Mouse (Mus musculus) heart, adult 8-10 months (tissue): ENCODE data around the gene LTO1. TPM values are rescaled to one million over a fixed set of nuclear protein-coding genes. Genes with fewer than 3 reads are reported as not detected.
A peak's percentile ranks its signal among the peaks of the same experiment; 100 is the strongest.
"Not testable (repeated sequence)": the region's sequence is repeated elsewhere in the genome, so short reads cannot be mapped to it uniquely, and the experiment has no call there.

Experiments
- DNase-seq: peaks from one replicate; pipeline ENCODE4 v3.0.0; 2022; ENCODE audit warnings: low spot score
- total RNA-seq, 4 experiments: library from RNA; stranded (reverse); gene quantifications; 2 replicates each; pipeline ENCODE4 v1.2.4; 2022

Gene LTO1
- total RNA-seq = 10 to 100 TPM; 14.6 to 18.2 (median 17.4) TPM

GRCm38 (mm10) chr7:144914948-144915750, at the start of gene LTO1:
LTO1 (plus strand) TSS chr7:144915100.
- peak; percentile 91 for DNase-seq

- no peak for DNase-seq
These were observed 47.7 kb upstream of the LTO1 start for GRCm38 (mm10) chr7:144867161-144867560.

GRCm38 (mm10) chr7:144867602-144868001, 47.3 kb upstream of the LTO1 start:
- no peak for DNase-seq

GRCm38 (mm10) chr7:144872420-144872819, 42.5 kb upstream of the LTO1 start:
- no peak for DNase-seq

- no peak for DNase-seq
These were observed 41.7 kb upstream of the LTO1 start for GRCm38 (mm10) chr7:144873160-144873559.

- no peak for DNase-seq
These were observed 40.7 kb upstream of the LTO1 start for GRCm38 (mm10) chr7:144874226-144874625.

- no peak for DNase-seq
These were observed 36.5 kb upstream of the LTO1 start for GRCm38 (mm10) chr7:144878401-144878800.

GRCm38 (mm10) chr7:144883106-144883505, 31.8 kb upstream of the LTO1 start:
- no peak for DNase-seq

GRCm38 (mm10) chr7:144887672-144888071, 27.2 kb upstream of the LTO1 start:
- DNase-seq = no peak

GRCm38 (mm10) chr7:144888564-144889299, 26.2 kb upstream of the LTO1 start:
- no peak for DNase-seq

GRCm38 (mm10) chr7:144890661-144891060, 24.2 kb upstream of the LTO1 start:
- DNase-seq = not testable (repeated sequence)

- DNase-seq = no peak
These were observed 23.0 kb upstream of the LTO1 start for GRCm38 (mm10) chr7:144891863-144892262.

- no peak for DNase-seq
These were observed 22.6 kb upstream of the LTO1 start for GRCm38 (mm10) chr7:144892322-144892721.

- no peak for DNase-seq
These were observed 20.7 kb upstream of the LTO1 start for GRCm38 (mm10) chr7:144894191-144894590.

GRCm38 (mm10) chr7:144894706-144895105, 20.2 kb upstream of the LTO1 start:
- DNase-seq = no peak

GRCm38 (mm10) chr7:144895305-144896111, 19.4 kb upstream of the LTO1 start:
- peak; percentile 58 for DNase-seq

- no peak for DNase-seq
These were observed 18.3 kb upstream of the LTO1 start, which contains the start of gene Fgf15 for GRCm38 (mm10) chr7:144896294-144897218. Fgf15 (plus strand) TSS chr7:144896531.

GRCm38 (mm10) chr7:144898506-144898905, 16.4 kb upstream of the LTO1 start:
- no peak for DNase-seq

GRCm38 (mm10) chr7:144905514-144905913, 9.4 kb upstream of the LTO1 start:
- DNase-seq = not testable (repeated sequence)

GRCm38 (mm10) chr7:144906708-144907397, 8.0 kb upstream of the LTO1 start:
- DNase-seq = no peak
